ENCODE assay signal across 8 mouse cellular contexts in genomic region chr8:61590551-61591431, GRCm38 (mm10).
A peak's percentile ranks its signal among the peaks of the same experiment; 100 is the strongest.
DNase-seq lines count a peak whose midpoint lies in the region; ATAC-seq and TF ChIP-seq lines count a peak whose summit lies in the region.

No protein-coding gene starts in this region.

- H3K9me3 ChIP-seq in heart, embryonic 13.5 days = no peaks in the 10 kb centered on the region
- H3K9me3 ChIP-seq in kidney, embryonic 16.5 days (ENCODE audit: low read length) = no peaks in the 10 kb centered on the region
- no peaks in the 10 kb centered on the region for H3K9me3 ChIP-seq in liver, embryonic 13.5 days (replicated peaks)

- under 1% methylated on average over 35 of the region's 35 CpGs for WGBS in heart, embryonic 13.5 days
- under 1% methylated on average over 35 of the region's 35 CpGs for WGBS in kidney, embryonic 16.5 days
- WGBS in liver, embryonic 13.5 days (ENCODE audit: insufficient replicate concordance) = under 1% methylated on average over 35 of the region's 35 CpGs

- peak overlapping the region; percentile 89 for H3K27ac ChIP-seq in embryonic fibroblast, embryonic 13.5 days (ENCODE audit: insufficient read depth, low read length)
- peak overlapping the region; percentile 94 for H3K27ac ChIP-seq in heart, embryonic 13.5 days (replicated peaks)
- peak overlapping the region; percentile 91 for H3K27ac ChIP-seq in kidney, embryonic 16.5 days (ENCODE audit: low read length)
- H3K27ac ChIP-seq in liver, embryonic 13.5 days = peak overlapping the region; percentile 34; the same call in 1 of the 2 replicates
- no peak overlapping the region for H3K27ac ChIP-seq in testis, adult 2 months (ENCODE audit: control insufficient read depth, insufficient read depth, low read depth, low read length)

- DNase-seq in brain, embryonic 14.5 days (ENCODE audit: low read depth) = peak; percentile 91
- DNase-seq in liver, embryonic 13.5 days = peak; percentile 57
- DNase-seq in neural tube, embryonic 10.5 days (ENCODE audit: extremely low spot score, low spot score) = peak; percentile 91

- peaks cover 12% of the 10 kb centered on the region for H3K4me1 ChIP-seq in embryonic fibroblast, embryonic 13.5 days (ENCODE audit: control insufficient read depth, insufficient read depth, low read length)
- peaks cover 57% of the 10 kb centered on the region for H3K4me1 ChIP-seq in heart, embryonic 13.5 days
- peaks cover 5% of the 10 kb centered on the region; the same call in 1 of the 2 replicates for H3K4me1 ChIP-seq in kidney, embryonic 16.5 days (ENCODE audit: insufficient read depth, low read length)
- peaks cover 10% of the 10 kb centered on the region for H3K4me1 ChIP-seq in liver, embryonic 13.5 days (replicated peaks)
- peaks cover 16% of the 10 kb centered on the region for H3K4me1 ChIP-seq in testis, adult 2 months (ENCODE audit: control insufficient read depth, insufficient read depth, low read length)

- ATAC-seq in CD4-positive, CD25-positive, alpha-beta regulatory T cell, adult 4 months = peak; percentile 86
- peak; percentile 76; the same call in 1 of the 2 replicates for ATAC-seq in heart, embryonic 13.5 days (ENCODE audit: extremely low read depth, insufficient number of reproducible peaks, low FRiP score, low TSS enrichment)
- peak; percentile 96 for ATAC-seq in kidney, embryonic 16.5 days (ENCODE audit: low FRiP score, low TSS enrichment)
- ATAC-seq in liver, embryonic 13.5 days (ENCODE audit: low read depth) = peak; percentile 80

- TF ChIP-seq POLR2A in brain, embryonic 14.5 days (IDR thresholded peaks at IDR 0.05; ENCODE audit: borderline replicate concordance, extremely low read depth, insufficient read depth, insufficient read length, poor library complexity, severe bottlenecking) = no peak
- TF ChIP-seq POLR2A in embryonic fibroblast, embryonic 13.5 days (IDR thresholded peaks at IDR 0.05; ENCODE audit: low read depth, low read length) = peak; percentile 96
- no peak for TF ChIP-seq POLR2A in testis, adult 2 months (IDR thresholded peaks at IDR 0.05; ENCODE audit: control insufficient read depth, low read depth, low read length)

- H3K4me2 ChIP-seq in heart, embryonic 13.5 days = peak overlapping the region; percentile 82
- H3K4me2 ChIP-seq in kidney, embryonic 16.5 days (replicated peaks; ENCODE audit: low read depth, low read length) = peak overlapping the region; percentile 73
- H3K4me2 ChIP-seq in liver, embryonic 13.5 days = peak overlapping the region; percentile 65

- peak overlapping the region; percentile 93 for H3K4me3 ChIP-seq in embryonic fibroblast, embryonic 13.5 days (ENCODE audit: insufficient read depth, low read length)
- H3K4me3 ChIP-seq in heart, embryonic 13.5 days = peak overlapping the region; percentile 74
- peak overlapping the region; percentile 76 for H3K4me3 ChIP-seq in kidney, embryonic 16.5 days (ENCODE audit: low read length)
- peak overlapping the region; percentile 58 for H3K4me3 ChIP-seq in liver, embryonic 13.5 days (replicated peaks)
- peak overlapping the region; percentile 85 for H3K4me3 ChIP-seq in testis, adult 2 months (ENCODE audit: control insufficient read depth, low read depth, low read length)

- no peak for TF ChIP-seq CTCF in brain, embryonic 14.5 days (IDR thresholded peaks at IDR 0.05; ENCODE audit: borderline replicate concordance, extremely low read depth, insufficient read depth, insufficient read length)
- no peak for TF ChIP-seq CTCF in embryonic fibroblast, embryonic 13.5 days (IDR thresholded peaks at IDR 0.05; ENCODE audit: borderline replicate concordance, insufficient read depth, low read length)
- no peak for TF ChIP-seq CTCF in testis, adult 2 months (IDR thresholded peaks at IDR 0.05; ENCODE audit: control insufficient read depth, insufficient read depth, insufficient replicate concordance, low read depth, low read length)

- peak overlapping the region; percentile 91 for H3K9ac ChIP-seq in heart, embryonic 13.5 days
- H3K9ac ChIP-seq in kidney, embryonic 16.5 days (replicated peaks; ENCODE audit: low read length) = peak overlapping the region; percentile 68
- peak overlapping the region; percentile 67 for H3K9ac ChIP-seq in liver, embryonic 13.5 days

- H3K27me3 ChIP-seq in heart, embryonic 13.5 days (replicated peaks) = no peaks in the 10 kb centered on the region
- no peaks in the 10 kb centered on the region for H3K27me3 ChIP-seq in kidney, embryonic 16.5 days (ENCODE audit: insufficient read depth, low read length)
- H3K27me3 ChIP-seq in liver, embryonic 13.5 days = peaks cover 19% of the 10 kb centered on the region
- H3K27me3 ChIP-seq in testis, adult 2 months (ENCODE audit: control insufficient read depth, insufficient read depth, low read length) = no peaks in the 10 kb centered on the region

- H3K36me3 ChIP-seq in heart, embryonic 13.5 days = peaks cover 18% of the 10 kb centered on the region
- H3K36me3 ChIP-seq in kidney, embryonic 16.5 days (ENCODE audit: insufficient read depth, low read length) = no peaks in the 10 kb centered on the region
- H3K36me3 ChIP-seq in liver, embryonic 13.5 days = no peaks in the 10 kb centered on the region
- no peaks in the 10 kb centered on the region for H3K36me3 ChIP-seq in testis, adult 2 months (ENCODE audit: control insufficient read depth, insufficient read depth, low read length)
